Mouse (Mus musculus) liver, adult (tissue): ENCODE measurements around the gene Tns3.

Source experiments
- GATA4 ChIP-seq: IDR thresholded peaks from 2 replicates; pipeline ENCODE4 v1.6.1; 2014; ENCODE audit warnings: mild to moderate bottlenecking, low read length; ENCODE audit not compliant: insufficient replicate concordance

Gene Tns3

GRCm38 (mm10) chr11:8551710-8552109, 112.6 kb downstream of the Tns3 start:
- no peak for TF ChIP-seq GATA4

- TF ChIP-seq GATA4, result no peak
Measured at GRCm38 (mm10) chr11:8547661-8548060, 116.7 kb downstream of the Tns3 start.

- TF ChIP-seq GATA4, result no peak
Measured at GRCm38 (mm10) chr11:8545798-8546197, 118.5 kb downstream of the Tns3 start.

GRCm38 (mm10) chr11:8544355-8544754, 120.0 kb downstream of the Tns3 start:
- TF ChIP-seq GATA4, result no peak

GRCm38 (mm10) chr11:8541222-8541815, 123.0 kb downstream of the Tns3 start:
- no peak for TF ChIP-seq GATA4

- TF ChIP-seq GATA4, result no peak
Measured at GRCm38 (mm10) chr11:8539593-8540265, 124.6 kb downstream of the Tns3 start.

- TF ChIP-seq GATA4, result no peak
Measured at GRCm38 (mm10) chr11:8537013-8537614, 127.2 kb downstream of the Tns3 start.

- TF ChIP-seq GATA4, result no peak
Measured at GRCm38 (mm10) chr11:8534893-8535292, 129.4 kb downstream of the Tns3 start.

GRCm38 (mm10) chr11:8532112-8532747, 132.1 kb downstream of the Tns3 start:
- TF ChIP-seq GATA4, result no peak

GRCm38 (mm10) chr11:8530506-8530905, 133.8 kb downstream of the Tns3 start:
- no peak for TF ChIP-seq GATA4

GRCm38 (mm10) chr11:8530036-8530435, 134.3 kb downstream of the Tns3 start:
- TF ChIP-seq GATA4, result no peak

GRCm38 (mm10) chr11:8525463-8526145, 138.7 kb downstream of the Tns3 start:
- TF ChIP-seq GATA4, result peak; percentile 82

- TF ChIP-seq GATA4, result no peak
Measured at GRCm38 (mm10) chr11:8523344-8524126, 140.8 kb downstream of the Tns3 start.

- no peak for TF ChIP-seq GATA4
Measured at GRCm38 (mm10) chr11:8513359-8514253, 150.7 kb downstream of the Tns3 start.
